Mouse (Mus musculus): ENCODE data around the gene Cpne2.

- TF ChIP-seq POLR2A (IDR thresholded peaks at IDR 0.05; ENCODE audit: extremely low read depth, insufficient read depth, low read length), result no peak
- no peak for TF ChIP-seq CTCF (IDR thresholded peaks at IDR 0.05; ENCODE audit: low read depth, low read length)
These were observed 33.2 kb downstream of the Cpne2 start for GRCm38 (mm10) chr8:94566033-94566432.
